Mouse (Mus musculus) bone marrow macrophage, adult 2 months (primary cell): Measurements from ENCODE around the gene Spsb4.

Source experiments
- CTCF ChIP-seq: IDR thresholded peaks from 2 replicates; pipeline ENCODE4 v1.5.1; 2012; ENCODE audit warnings: low read depth, mild to moderate bottlenecking, low read length, moderate library complexity
- POLR2A ChIP-seq: IDR thresholded peaks from 2 replicates; pipeline ENCODE4 v1.6.1; 2012; ENCODE audit warnings: mild to moderate bottlenecking, low read depth, low read length, borderline replicate concordance

DNA sequence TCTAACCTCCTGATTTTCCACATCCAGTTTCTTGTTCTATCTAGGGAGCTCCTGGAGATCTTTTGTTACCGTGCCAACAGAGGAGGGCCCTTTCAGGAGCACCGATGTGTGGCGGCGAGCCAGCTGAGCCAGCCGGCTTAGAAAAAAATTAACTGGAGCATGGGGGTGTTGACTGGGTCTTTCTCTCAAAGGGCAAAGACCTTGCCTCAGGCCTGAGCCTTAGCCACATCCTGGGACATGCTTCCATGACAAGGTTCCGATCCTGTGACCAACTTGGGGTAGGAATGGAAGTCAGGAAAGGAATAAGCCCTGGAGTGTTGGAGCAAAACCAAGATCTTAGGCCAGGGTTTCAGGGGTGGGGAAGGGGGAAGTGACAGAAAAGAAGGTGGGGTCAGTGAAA lies 2.9 kb downstream of the Spsb4 start:
- TF ChIP-seq CTCF (no peak), POLR2A (no peak)
